Mouse (Mus musculus) cerebral cortex, adult 2 months (tissue): Measurements from ENCODE around the gene Adcyap1.

Source experiments
- WGBS: fragments of 180-500 bp; shearing (Covaris S2); methylation state at CpG from one replicate; pipeline ENCODE4 v1.1.7; 2018; 5-methylcytosine and 5-hydroxymethylcytosine counted together

The Adcyap1 gene

DNA sequence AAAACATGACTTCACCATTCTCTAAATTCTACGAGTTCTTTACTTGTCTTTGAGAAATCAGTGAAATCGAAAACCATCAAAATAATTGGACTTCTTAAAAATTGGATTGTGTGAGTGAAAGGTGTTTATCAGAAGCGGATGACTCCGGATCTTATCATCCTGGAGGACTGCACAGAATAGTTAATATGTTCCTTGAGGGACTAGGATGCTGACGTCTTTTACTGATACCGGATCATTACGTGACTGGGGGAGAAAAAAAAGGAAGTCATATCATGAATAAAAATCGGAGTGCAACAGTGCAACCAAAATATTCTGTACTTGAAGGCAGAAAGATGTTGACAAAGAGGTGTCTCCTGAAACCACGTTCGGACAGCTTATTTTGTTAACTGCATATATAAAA lies at the start of gene Adcyap1:
TSS of gene Adcyap1 (plus strand) at position 301 of the 400 bp plus-strand sequence.
- WGBS, result 31% methylated on average over 10 of the region's 10 CpGs

DNA sequence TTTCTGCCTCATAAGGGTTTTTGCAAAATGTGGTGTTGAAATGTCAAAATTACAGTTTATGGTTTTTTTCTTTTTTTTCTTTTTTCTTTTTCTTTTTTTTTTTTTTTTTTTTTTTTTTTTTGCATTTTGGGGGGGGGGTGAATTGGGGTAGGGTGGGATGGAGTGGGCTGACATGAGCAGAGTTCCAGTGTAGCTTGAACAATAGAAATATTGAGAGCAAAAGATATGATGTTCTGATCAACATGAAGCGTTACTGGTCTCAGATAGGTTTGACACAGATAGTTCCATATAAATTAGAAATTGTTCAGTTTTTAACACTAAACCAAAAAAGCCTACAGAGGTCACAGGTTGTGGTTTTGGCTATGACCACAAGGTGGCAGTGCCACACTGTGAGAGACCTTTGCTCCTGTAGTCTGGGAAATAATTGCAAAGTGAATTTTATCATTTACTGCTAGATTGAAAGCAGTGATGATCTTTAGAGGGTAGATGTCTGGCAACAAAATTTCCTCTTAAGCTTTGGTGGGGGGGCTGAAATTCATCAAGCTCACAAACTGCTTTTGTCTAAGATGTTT lies 40.5 kb upstream of the Adcyap1 start:
- WGBS, result 47% methylated on average over 1 of the region's 1 CpGs

DNA sequence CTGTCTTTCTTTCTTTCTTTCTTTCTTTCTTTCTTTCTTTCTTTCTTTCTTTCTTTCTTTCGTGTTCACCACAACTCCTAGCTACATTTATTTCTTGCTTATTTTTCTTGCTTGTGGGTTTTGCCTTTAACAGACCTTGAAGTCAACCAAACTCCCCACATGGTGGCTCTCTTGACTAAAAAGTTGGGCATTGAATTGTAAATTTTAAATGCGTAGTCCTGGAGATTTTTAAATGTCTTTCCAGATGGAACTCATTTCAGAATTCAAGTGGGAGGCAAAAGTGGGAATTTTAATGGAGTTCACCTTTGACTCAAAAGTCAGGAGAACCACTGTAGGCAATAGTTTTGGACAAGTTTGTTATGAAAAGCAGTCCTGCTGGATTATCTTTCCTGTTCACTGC lies 2.0 kb upstream of the Adcyap1 start:
- WGBS, result 29% methylated on average over 2 of the region's 2 CpGs

DNA sequence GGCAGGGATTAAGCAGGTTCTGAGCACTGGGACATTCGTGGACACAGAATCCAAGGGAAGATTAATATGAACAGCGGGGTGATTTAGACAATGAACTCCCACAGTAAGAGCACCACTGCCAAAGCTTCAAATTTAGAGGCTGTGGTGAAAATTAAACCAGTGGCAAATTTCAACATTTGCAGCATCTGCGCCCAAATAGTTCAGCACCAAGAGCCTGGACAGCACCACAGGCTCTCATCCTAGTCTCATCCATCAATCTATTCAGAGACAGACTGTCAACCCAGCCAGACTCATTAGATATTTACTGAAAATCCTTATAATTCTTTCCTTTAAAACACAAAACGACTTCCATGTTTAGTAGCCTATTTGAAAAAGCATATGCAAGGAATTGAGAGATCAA lies 604 bp upstream of the Adcyap1 start:
- WGBS, result 33% methylated on average over 4 of the region's 4 CpGs

DNA sequence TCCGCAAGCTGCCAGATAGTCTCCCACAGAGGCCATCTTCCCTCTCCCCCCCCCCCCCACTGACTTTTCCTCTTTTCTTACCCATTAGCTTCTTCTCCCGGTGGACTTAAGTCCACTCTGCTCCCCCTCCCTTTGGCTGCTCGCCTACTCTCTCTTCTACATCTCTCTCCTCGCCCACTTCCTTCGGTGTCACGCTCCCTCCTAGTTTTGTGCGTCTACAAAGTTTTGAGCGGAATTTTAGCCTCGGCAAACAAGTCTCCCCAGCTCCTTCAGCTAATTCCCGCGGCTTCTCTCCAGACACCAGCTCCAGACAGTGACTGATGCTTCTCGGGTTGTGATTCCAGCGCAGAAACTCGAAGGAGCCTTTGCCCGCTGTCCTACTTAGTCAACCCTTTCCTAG lies 401 bp downstream of the Adcyap1 start:
- WGBS, result 2% methylated on average over 15 of the region's 15 CpGs

DNA sequence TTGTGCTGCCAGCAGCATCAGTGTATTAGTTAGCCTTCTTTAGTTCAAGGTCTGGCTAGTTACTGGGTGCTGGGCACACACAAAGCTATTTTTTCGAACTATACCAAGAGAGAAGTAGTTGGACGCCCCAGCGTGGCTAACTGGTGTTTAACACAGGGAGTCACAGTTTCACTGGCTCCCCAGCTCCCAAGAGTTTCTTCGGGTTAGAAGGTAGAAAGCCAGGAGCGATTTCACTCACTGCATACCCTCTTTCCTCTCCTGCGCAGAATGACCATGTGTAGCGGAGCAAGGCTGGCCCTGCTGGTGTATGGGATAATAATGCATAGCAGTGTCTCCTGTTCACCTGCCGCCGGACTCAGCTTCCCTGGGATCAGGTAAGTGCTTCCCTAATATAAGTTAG lies 930 bp downstream of the Adcyap1 start:
- WGBS, result 4% methylated on average over 9 of the region's 9 CpGs

DNA sequence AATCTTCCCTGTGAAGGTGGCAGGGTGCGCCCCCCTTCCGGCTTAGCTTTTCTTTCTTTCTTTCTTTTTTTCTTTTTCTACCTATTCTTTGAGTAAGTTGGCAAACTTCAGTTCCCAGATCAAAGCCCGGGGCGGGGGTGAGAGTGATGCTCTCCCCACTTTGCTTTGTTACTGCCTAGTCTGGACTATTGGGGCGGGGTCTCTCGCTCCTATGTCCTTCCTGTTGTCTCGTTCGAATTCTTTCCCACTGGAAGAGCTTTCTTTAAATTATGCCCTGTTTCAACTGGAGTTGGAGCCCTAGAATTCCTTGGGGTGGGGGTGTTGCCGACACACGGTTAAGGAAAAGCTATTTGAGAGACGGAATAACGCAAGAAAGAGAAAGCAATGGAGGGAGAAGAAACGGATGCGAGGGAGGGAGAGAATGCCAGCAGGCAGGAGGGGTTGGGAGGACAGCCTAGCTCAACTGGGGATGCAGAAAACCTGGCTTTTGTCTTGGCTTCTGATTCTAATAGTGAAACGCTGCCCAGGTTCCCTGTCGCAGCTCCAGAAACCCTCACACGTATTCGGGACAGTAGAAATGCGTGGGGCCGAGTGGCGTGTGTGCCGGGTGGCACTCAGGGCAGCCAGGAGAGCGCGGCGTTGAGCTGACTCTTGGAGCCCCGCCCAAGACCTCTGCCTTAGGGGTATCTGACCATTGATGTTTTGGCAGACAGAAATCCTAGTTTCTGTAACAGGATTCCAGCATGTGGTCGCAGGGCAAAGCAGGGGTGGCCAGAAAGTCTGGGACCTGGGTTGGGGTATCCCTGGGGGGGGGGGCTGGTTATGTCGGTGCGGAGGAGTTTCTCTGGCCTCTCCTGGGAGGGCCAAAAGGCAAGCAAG lies 1.8 kb downstream of the Adcyap1 start:
- 2% methylated on average over 29 of the region's 29 CpGs for WGBS

DNA sequence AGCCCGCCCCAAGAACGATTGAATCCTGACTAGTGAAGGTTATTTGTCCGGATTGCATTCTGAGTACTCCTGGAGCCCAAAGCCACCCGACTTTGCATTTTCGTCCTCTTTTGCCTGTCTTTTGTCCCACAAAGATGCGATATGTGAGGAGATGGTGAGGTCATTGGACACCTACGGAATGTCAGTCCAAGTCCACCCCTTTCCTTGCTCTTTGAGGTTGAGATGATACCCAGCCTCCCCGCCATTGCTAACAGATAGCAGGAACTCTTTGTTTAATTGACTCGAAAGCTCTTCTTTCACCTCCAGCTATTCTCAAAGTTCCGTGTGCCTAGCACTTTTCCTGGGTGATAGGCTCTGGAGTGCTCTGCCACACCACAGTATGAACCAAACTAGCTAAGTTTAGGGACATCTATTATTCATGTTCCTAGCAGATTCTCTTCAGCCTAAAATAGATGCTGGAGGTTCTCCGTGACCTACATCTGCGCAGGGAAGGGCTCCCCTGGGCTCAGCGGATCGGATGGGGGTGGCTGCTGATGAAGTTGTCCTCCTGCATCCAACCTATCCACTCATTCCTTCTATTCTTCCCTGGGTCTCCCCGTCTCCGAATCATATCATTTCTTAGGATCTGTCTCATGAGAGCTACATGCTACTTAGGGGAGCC lies 2.6 kb downstream of the Adcyap1 start:
- 3% methylated on average over 16 of the region's 16 CpGs for WGBS

DNA sequence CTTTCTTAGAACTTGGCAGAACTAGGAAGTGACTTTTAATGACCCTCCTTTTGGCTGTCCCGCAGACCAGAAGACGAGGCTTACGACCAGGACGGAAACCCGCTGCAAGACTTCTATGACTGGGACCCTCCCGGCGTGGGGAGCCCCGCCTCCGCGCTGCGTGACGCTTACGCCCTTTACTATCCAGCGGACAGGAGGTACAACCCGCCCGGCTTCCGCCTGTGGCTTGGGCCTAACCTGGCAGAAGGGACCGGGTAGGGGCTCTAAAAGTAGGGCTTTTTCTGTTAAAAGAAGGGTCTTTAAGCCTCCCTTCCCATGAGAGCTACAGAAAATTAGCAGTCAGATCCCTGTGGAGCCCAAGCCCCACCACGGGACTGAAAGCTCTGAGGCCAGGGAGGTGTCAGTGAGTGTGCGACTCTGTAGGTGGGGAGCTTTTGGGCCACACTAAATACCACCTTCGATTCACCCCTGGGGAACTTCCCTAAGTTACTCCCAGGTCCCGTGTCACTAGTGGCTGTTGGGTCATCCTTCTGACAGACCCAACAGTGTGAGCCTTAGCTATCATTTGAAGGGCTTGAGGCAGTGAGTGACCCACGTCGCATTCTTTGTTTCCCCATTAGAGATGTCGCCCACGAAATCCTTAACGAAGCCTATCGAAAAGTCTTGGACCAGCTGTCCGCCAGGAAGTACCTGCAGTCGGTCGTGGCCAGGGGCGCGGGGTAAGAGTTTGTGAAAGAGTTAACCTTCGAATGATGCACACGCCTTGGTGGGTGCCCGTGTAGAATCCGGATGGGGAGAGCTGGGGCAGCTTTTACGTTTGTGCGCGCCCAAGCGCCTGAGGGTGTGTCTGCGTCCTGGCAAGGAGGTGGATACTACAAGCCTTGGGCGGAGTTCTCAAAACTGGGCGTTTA lies 3.6 kb downstream of the Adcyap1 start:
- 1% methylated on average over 44 of the region's 44 CpGs for WGBS

DNA sequence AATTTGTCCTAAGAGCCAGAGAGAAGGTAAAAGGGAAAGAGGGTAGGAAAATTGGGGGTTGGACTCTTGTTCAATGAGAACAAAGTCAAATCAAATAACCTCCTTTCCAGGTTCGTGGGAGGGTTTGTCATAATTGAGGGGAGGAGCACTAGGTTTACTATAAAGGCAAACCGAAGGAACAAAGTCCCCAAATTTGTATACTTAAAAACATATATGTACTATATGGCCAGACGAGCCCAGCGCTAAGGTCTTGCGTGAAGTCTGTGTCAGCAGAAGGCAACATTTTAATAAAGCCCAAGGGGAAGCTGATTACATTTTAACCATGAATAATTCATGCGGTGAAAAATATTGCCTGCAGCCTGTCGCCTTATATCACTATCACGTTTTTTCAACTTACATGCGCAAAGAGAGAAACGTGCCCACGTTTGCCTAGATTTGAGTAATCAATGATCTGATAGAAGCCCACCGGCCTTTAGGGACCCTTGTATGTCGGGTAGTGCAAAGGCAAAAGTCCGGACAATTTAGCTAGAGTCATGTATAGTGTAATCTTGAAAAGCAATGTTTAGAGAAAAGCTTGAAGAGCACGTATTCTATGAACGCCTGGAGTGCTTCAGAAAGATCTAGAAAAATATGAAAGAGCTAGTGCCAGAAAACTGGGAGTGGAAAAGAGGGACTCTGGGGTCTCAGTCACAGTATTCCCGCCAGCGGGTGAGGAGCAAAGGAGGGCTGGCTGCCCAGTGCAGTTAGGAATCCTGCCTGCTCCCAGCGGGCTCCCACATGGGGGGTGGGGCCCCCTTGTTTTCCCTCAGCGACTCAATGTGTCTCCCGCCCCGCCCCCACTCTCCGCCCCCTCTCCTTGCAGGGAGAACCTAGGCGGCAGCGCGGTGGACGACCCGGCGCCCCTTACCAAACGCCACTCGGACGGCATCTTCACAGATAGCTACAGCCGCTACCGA lies 4.5 kb downstream of the Adcyap1 start:
- 2% methylated on average over 34 of the region's 34 CpGs for WGBS

DNA sequence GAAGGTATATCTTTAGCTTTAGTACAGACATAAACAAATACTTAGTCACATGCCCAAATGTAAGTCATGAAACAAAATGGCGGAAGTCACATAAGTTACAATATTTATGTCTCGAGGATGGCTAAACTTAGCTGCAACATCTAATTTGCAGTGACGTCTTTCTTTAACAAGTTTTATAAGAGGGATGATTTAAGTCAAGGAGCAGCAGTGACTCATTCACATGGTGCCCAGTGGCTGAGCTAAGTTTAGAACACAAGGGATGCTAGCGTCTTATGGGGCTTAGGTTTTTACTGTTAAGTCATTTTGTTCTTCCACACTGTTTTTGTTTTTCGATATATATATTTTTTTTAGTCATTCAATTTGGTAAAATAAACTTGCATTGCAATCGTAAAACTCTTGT lies 19.0 kb downstream of the Adcyap1 start:
- 53% methylated on average over 6 of the region's 6 CpGs for WGBS

DNA sequence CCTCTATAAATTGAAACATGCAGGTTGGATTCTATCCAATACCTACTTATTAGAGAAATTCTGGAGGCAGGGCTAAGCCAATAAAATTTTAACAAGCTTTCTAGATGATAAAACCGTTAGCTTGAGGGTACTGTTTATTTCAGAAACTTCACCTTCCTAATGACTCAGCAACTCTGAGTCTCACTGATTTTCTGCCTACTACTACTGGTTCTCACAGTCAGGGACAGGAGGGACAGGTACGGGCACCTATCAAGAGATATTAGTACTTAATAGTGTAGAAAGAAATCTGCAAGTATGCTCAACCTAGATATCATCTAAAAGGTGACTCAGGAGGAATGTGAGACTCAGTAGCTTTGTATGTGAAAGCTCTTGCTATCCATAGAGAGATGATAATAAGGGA lies 19.8 kb downstream of the Adcyap1 start:
- WGBS, result 66% methylated on average over 2 of the region's 2 CpGs
